Comparison of ENCODE assay signal across 9 mouse cellular contexts in the genomic region with DNA sequence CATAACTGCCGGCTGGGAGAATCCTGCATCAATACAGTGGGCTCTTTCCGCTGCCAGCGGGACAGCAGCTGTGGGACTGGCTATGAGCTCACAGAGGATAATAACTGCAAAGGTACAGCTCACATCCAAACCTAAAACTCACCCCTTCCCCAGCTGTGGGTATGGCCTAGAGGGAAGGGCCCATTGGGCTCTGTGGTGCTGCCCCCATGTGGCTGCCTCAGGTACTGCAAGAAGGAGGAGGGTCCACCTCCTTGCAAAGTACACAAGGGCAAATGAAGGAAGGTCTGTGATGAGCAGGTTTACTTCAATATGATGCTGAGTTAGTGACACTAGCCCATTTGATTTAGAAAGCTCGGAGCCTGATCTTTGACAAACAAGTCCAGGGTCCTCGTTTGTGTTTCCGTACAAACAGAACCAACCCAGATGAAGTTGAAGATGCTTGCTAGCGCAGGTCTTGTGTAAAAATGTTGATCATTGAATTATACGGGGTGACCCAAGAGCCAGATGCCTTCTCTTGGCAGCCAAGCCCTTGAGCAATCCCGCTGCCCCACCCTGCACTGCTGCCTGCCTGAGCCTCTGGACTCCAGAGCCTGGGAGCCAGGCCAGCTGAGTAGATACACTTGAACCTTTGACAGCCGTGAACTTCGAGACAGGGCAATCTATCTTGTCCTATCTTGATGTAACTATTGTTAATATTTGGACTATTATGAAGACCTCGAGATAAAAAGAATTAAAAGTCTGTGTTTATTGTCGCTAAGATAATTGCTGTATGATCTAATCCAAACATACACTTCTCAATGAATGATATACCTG. TPM values are rescaled to one million over a fixed set of nuclear protein-coding genes. Genes with fewer than 3 reads are reported as not detected.
A peak's percentile ranks its signal among the peaks of the same experiment; 100 is the strongest.
DNase-seq lines count a peak whose midpoint lies in the region; ATAC-seq and TF ChIP-seq lines count a peak whose summit lies in the region.
"Had no signal": no experiment of that assay in that cellular context is flagged by ENCODE, and none has a peak within 500 bp of the region (broad histone marks: within the 10 kb centered on the region; RNA-seq: fewer than 3 reads in every experiment).

No protein-coding gene starts in this region.

- peak; percentile 98 for TF ChIP-seq CTCF in ES-Bruce4 (IDR thresholded peaks at IDR 0.05; ENCODE audit: low read depth, low read length)
- TF ChIP-seq CTCF in thymus, adult 2 months (IDR thresholded peaks at IDR 0.05; ENCODE audit: borderline replicate concordance, control insufficient read depth, extremely low read depth, insufficient read depth, low read length, poor library complexity), result peak; percentile 95

- DNase-seq in embryo, embryonic 10 days (ENCODE audit: low spot score), result peak; percentile 78
- DNase-seq in layer of hippocampus, postnatal 14 days (ENCODE audit: low spot score in 2 of 2), result peak; percentile 42 to 51
- peak; percentile 56 for DNase-seq in thymus, adult 2 months

- H3K36me3 ChIP-seq in forebrain, embryonic 12.5 days (replicated peaks), result peaks cover 75% of the 10 kb centered on the region
- no peaks in the 10 kb centered on the region for H3K36me3 ChIP-seq in forebrain, embryonic 16.5 days (ENCODE audit: control insufficient read depth, insufficient read depth)
- H3K36me3 ChIP-seq in ES-Bruce4 (ENCODE audit: control insufficient read depth, insufficient read depth, low read length, poor library complexity, severe bottlenecking), result no peaks in the 10 kb centered on the region
- peaks cover 4% of the 10 kb centered on the region; the same call in 1 of the 2 replicates for H3K36me3 ChIP-seq in heart, embryonic 16.5 days (ENCODE audit: control insufficient read depth, insufficient read depth)
- no peaks in the 10 kb centered on the region for H3K36me3 ChIP-seq in thymus, adult 2 months (ENCODE audit: control insufficient read depth, insufficient read depth, low read length)

- no peak for TF ChIP-seq EP300 in ES-Bruce4 (IDR thresholded peaks at IDR 0.05; ENCODE audit: insufficient read depth, low read depth, low read length)

- no peaks in the 10 kb centered on the region for H3K4me1 ChIP-seq in forebrain, embryonic 12.5 days
- no peaks in the 10 kb centered on the region for H3K4me1 ChIP-seq in forebrain, embryonic 16.5 days (replicated peaks; ENCODE audit: control insufficient read depth, insufficient read depth, low read length)
- peaks cover 5% of the 10 kb centered on the region for H3K4me1 ChIP-seq in ES-Bruce4 (ENCODE audit: control insufficient read depth, insufficient read depth, low read length)
- peaks cover 23% of the 10 kb centered on the region for H3K4me1 ChIP-seq in heart, embryonic 16.5 days (ENCODE audit: control insufficient read depth, insufficient read depth, low read length)
- H3K4me1 ChIP-seq in thymus, adult 2 months (replicated peaks; ENCODE audit: control insufficient read depth, insufficient read depth, low read length), result peaks cover 24% of the 10 kb centered on the region
- H3K4me1 ChIP-seq: midbrain, embryonic 12.5 days had no signal

- H3K4me3 ChIP-seq in forebrain, embryonic 12.5 days (replicated peaks), result no peak overlapping the region
- no peak overlapping the region for H3K4me3 ChIP-seq in forebrain, embryonic 16.5 days (replicated peaks; ENCODE audit: low read length)
- H3K4me3 ChIP-seq in ES-Bruce4 (ENCODE audit: low read depth, low read length), result no peak overlapping the region
- no peak overlapping the region for H3K4me3 ChIP-seq in heart, embryonic 16.5 days (ENCODE audit: low read length)
- H3K4me3 ChIP-seq in thymus, adult 2 months (ENCODE audit: control insufficient read depth, insufficient read depth, low read length), result no peak overlapping the region
- H3K4me3 ChIP-seq: midbrain, embryonic 12.5 days had no signal

- no peaks in the 10 kb centered on the region for H3K27me3 ChIP-seq in forebrain, embryonic 12.5 days
- H3K27me3 ChIP-seq in forebrain, embryonic 16.5 days (replicated peaks; ENCODE audit: control insufficient read depth, insufficient read depth, low read length), result no peaks in the 10 kb centered on the region
- no peaks in the 10 kb centered on the region for H3K27me3 ChIP-seq in ES-Bruce4 (ENCODE audit: control insufficient read depth, insufficient read depth, low read length, poor library complexity, severe bottlenecking)
- 0 out of 2 replicates have a peak, but pooled peaks cover 2% of the 10 kb centered on the region for H3K27me3 ChIP-seq in heart, embryonic 16.5 days (ENCODE audit: control insufficient read depth, insufficient read depth, low read length)
- H3K27me3 ChIP-seq in thymus, adult 2 months (ENCODE audit: control insufficient read depth, insufficient read depth, low read length), result no peaks in the 10 kb centered on the region
- H3K27me3 ChIP-seq: midbrain, embryonic 12.5 days had no signal

- no peak overlapping the region for H3K4me2 ChIP-seq in forebrain, embryonic 12.5 days
- H3K4me2 ChIP-seq in forebrain, embryonic 16.5 days (ENCODE audit: low read length), result no peak overlapping the region
- no peak overlapping the region for H3K4me2 ChIP-seq in heart, embryonic 16.5 days (ENCODE audit: low read depth, low read length)
- H3K4me2 ChIP-seq: midbrain, embryonic 12.5 days had no signal

- TF ChIP-seq POLR2A in ES-Bruce4 (IDR thresholded peaks at IDR 0.05; ENCODE audit: insufficient read depth, low read length), result no peak
- TF ChIP-seq POLR2A in thymus, adult 2 months (IDR thresholded peaks at IDR 0.05; ENCODE audit: control insufficient read depth, extremely low read depth, insufficient read depth, low read length, poor library complexity), result no peak

- H3K27ac ChIP-seq in forebrain, embryonic 12.5 days, result no peak overlapping the region
- H3K27ac ChIP-seq in forebrain, embryonic 16.5 days (ENCODE audit: low read length), result no peak overlapping the region
- H3K27ac ChIP-seq in ES-Bruce4 (ENCODE audit: insufficient read depth, low read length), result no peak overlapping the region
- 0 out of 2 replicates have a peak overlapping the region, but pooled peaks have one; percentile 12 for H3K27ac ChIP-seq in heart, embryonic 16.5 days (ENCODE audit: low read length)
- H3K27ac ChIP-seq in thymus, adult 2 months (ENCODE audit: control insufficient read depth, insufficient read depth, low read length), result no peak overlapping the region
- H3K27ac ChIP-seq: midbrain, embryonic 12.5 days had no signal

- no peaks in the 10 kb centered on the region for H3K9me3 ChIP-seq in forebrain, embryonic 12.5 days
- H3K9me3 ChIP-seq in forebrain, embryonic 16.5 days (ENCODE audit: control insufficient read depth, low read length), result no peaks in the 10 kb centered on the region
- no peaks in the 10 kb centered on the region for H3K9me3 ChIP-seq in ES-Bruce4 (replicated peaks; ENCODE audit: control insufficient read depth, insufficient read depth, low read length, poor library complexity, severe bottlenecking)
- no peaks in the 10 kb centered on the region for H3K9me3 ChIP-seq in heart, embryonic 16.5 days (replicated peaks; ENCODE audit: control insufficient read depth, low read length)
- H3K9me3 ChIP-seq: midbrain, embryonic 12.5 days had no signal

- 86% methylated on average over 13 of the region's 13 CpGs for WGBS in forebrain, embryonic 12.5 days
- 84% methylated on average over 13 of the region's 13 CpGs for WGBS in forebrain, embryonic 16.5 days
- 61% methylated on average over 13 of the region's 13 CpGs for WGBS in heart, embryonic 16.5 days
- 93% methylated on average over 13 of the region's 13 CpGs for WGBS in thymus, adult 2 months

- ATAC-seq in forebrain, embryonic 12.5 days (ENCODE audit: low FRiP score), result 0 out of 2 replicates have a peak, but pooled peaks have one; percentile 33
- no peak for ATAC-seq in forebrain, embryonic 16.5 days
- 0 out of 2 replicates have a peak, but pooled peaks have one; percentile 44 for ATAC-seq in heart, embryonic 16.5 days (replicated peaks; ENCODE audit: extremely low read depth, insufficient read depth, low FRiP score)
- ATAC-seq in monocyte, adult 5-6 weeks (replicated peaks; ENCODE audit: insufficient number of reproducible peaks, low FRiP score, low TSS enrichment, poor library complexity, severe bottlenecking), result 0 out of 2 replicates have a peak, but pooled peaks have one; percentile 35

- H3K9ac ChIP-seq in forebrain, embryonic 12.5 days, result no peak overlapping the region
- H3K9ac ChIP-seq in forebrain, embryonic 16.5 days (replicated peaks; ENCODE audit: low read depth, low read length), result no peak overlapping the region
- no peak overlapping the region for H3K9ac ChIP-seq in ES-Bruce4 (ENCODE audit: low read depth, poor library complexity, severe bottlenecking)
- H3K9ac ChIP-seq in heart, embryonic 16.5 days (ENCODE audit: low read length), result no peak overlapping the region
- H3K9ac ChIP-seq: midbrain, embryonic 12.5 days had no signal

RNA-seq across cellular contexts. Expression of a gene that starts 25.9 kb away (rescaled TPM):
- polyA plus RNA-seq in forebrain, embryonic 12.5 days (2016; fragmentation: Nextera tagmentation; extraction: Ambion mirVana), result 101 and 112 TPM in 2 replicates
- polyA plus RNA-seq in forebrain, embryonic 16.5 days (2015; fragmentation: Nextera tagmentation; extraction: Ambion mirVana), result 50.9 and 55.5 TPM in 2 replicates
- polyA plus RNA-seq in ES-Bruce4 (2011; ENCODE audit: insufficient read depth, insufficient read length, low read depth, missing spikeins), result 48.1 and 51.7 TPM in 2 replicates
- polyA plus RNA-seq in heart, embryonic 16.5 days (2015; fragmentation: Nextera tagmentation; extraction: Ambion mirVana), result 109 and 124 TPM in 2 replicates
- total RNA-seq in layer of hippocampus, postnatal 14 days (2021), result 10 to 100 TPM; 10.8 to 18.3 TPM
- total RNA-seq in monocyte, adult 5-6 weeks (2017), result not detected in 3 replicates
- polyA plus RNA-seq in thymus, adult 2 months (2012; rRNA removed), result 28.6 and 46.8 TPM in 2 replicates
